Comparison of ENCODE assay signal across 8 mouse cellular contexts in genomic region chr16:8737341-8737665, GRCm38 (mm10). TPM values are rescaled to one million over a fixed set of nuclear protein-coding genes. Genes with fewer than 3 reads are reported as not detected.
DNase-seq lines count a peak whose midpoint lies in the region; ATAC-seq lines count a peak whose summit lies in the region.
"Had no signal": no experiment of that assay in that cellular context is flagged by ENCODE, and none has a peak within 500 bp of the region (broad histone marks: within the 10 kb centered on the region; RNA-seq: fewer than 3 reads in every experiment).

No protein-coding gene starts in this region.

- WGBS in forebrain, embryonic 12.5 days: under 1% methylated on average over 11 of the region's 11 CpGs
- 0% methylated on average over 11 of the region's 11 CpGs for WGBS in limb, embryonic 12.5 days
- WGBS in stomach, embryonic 14.5 days: under 1% methylated on average over 11 of the region's 11 CpGs

- peak overlapping the region; percentile 96 for H3K9ac ChIP-seq in forebrain, embryonic 12.5 days
- peak overlapping the region; percentile 95 for H3K9ac ChIP-seq in limb, embryonic 12.5 days (replicated peaks)
- H3K9ac ChIP-seq in stomach, embryonic 14.5 days (replicated peaks; ENCODE audit: low read depth, low read length): peak overlapping the region; percentile 92

- no peak for ATAC-seq in megakaryocyte, adult 5-6 weeks (ENCODE audit: poor library complexity, severe bottlenecking)
- no peak for ATAC-seq in forebrain, embryonic 12.5 days (ENCODE audit: low FRiP score)
- ATAC-seq in limb, embryonic 12.5 days (ENCODE audit: insufficient number of reproducible peaks, insufficient read depth, low FRiP score, low TSS enrichment, low read depth): no peak
- ATAC-seq in stomach, embryonic 14.5 days (ENCODE audit: insufficient number of reproducible peaks, insufficient read depth, low FRiP score, low read depth): no peak

- H3K4me2 ChIP-seq in forebrain, embryonic 12.5 days: peak overlapping the region; percentile 98
- peak overlapping the region; percentile 96 for H3K4me2 ChIP-seq in limb, embryonic 12.5 days
- peak overlapping the region; percentile 92 for H3K4me2 ChIP-seq in stomach, embryonic 14.5 days (replicated peaks; ENCODE audit: low read depth, low read length)

- H3K36me3 ChIP-seq in megakaryocyte, embryonic 14.5 days (replicated peaks; ENCODE audit: low read length): peaks cover 20% of the 10 kb centered on the region
- H3K36me3 ChIP-seq in forebrain, embryonic 12.5 days (replicated peaks): no peaks in the 10 kb centered on the region
- H3K36me3 ChIP-seq in limb, embryonic 12.5 days: 0 out of 2 replicates have a peak, but pooled peaks cover 3% of the 10 kb centered on the region
- no peaks in the 10 kb centered on the region; the same call in 1 of the 2 replicates for H3K36me3 ChIP-seq in stomach, embryonic 14.5 days (ENCODE audit: control insufficient read depth, insufficient read depth, low read length)

- no peaks in the 10 kb centered on the region for H3K27me3 ChIP-seq in megakaryocyte, embryonic 14.5 days (replicated peaks)
- no peaks in the 10 kb centered on the region for H3K27me3 ChIP-seq in forebrain, embryonic 12.5 days
- no peaks in the 10 kb centered on the region for H3K27me3 ChIP-seq in limb, embryonic 12.5 days
- no peaks in the 10 kb centered on the region for H3K27me3 ChIP-seq in stomach, embryonic 14.5 days (ENCODE audit: control insufficient read depth, insufficient read depth, low read length)

- H3K4me3 ChIP-seq in megakaryocyte, embryonic 14.5 days (replicated peaks): peak overlapping the region; percentile 95
- peak overlapping the region; percentile 98 for H3K4me3 ChIP-seq in forebrain, embryonic 12.5 days (replicated peaks)
- peak overlapping the region; percentile 98 for H3K4me3 ChIP-seq in limb, embryonic 12.5 days (replicated peaks)
- H3K4me3 ChIP-seq in stomach, embryonic 14.5 days (ENCODE audit: low read depth, low read length): peak overlapping the region; percentile 100

- H3K4me1 ChIP-seq in megakaryocyte, embryonic 14.5 days: peaks cover 69% of the 10 kb centered on the region
- H3K4me1 ChIP-seq in forebrain, embryonic 12.5 days: peaks cover 34% of the 10 kb centered on the region
- H3K4me1 ChIP-seq in limb, embryonic 12.5 days (replicated peaks): peaks cover 37% of the 10 kb centered on the region
- peaks cover 15% of the 10 kb centered on the region for H3K4me1 ChIP-seq in stomach, embryonic 14.5 days (ENCODE audit: control insufficient read depth, insufficient read depth, low read length)

- H3K9me3 ChIP-seq in megakaryocyte, embryonic 14.5 days: no peaks in the 10 kb centered on the region
- H3K9me3 ChIP-seq in forebrain, embryonic 12.5 days: no peaks in the 10 kb centered on the region
- H3K9me3 ChIP-seq in limb, embryonic 12.5 days: no peaks in the 10 kb centered on the region
- no peaks in the 10 kb centered on the region for H3K9me3 ChIP-seq in stomach, embryonic 14.5 days (ENCODE audit: control insufficient read depth, low read depth, low read length)

- no peak for DNase-seq in gastrocnemius, adult 18-20 months (ENCODE audit: low spot score)
- no peak for DNase-seq in natural killer cell, adult 2 months (ENCODE audit: low spot score in 2 of 2)

- H3K27ac ChIP-seq in forebrain, embryonic 12.5 days: no peak overlapping the region
- 0 out of 2 replicates have a peak overlapping the region, but pooled peaks have one; percentile 88 for H3K27ac ChIP-seq in limb, embryonic 12.5 days
- peak overlapping the region; percentile 89; the same call in 1 of the 2 replicates for H3K27ac ChIP-seq in stomach, embryonic 14.5 days (ENCODE audit: low read length)

RNA-seq across cellular contexts. Expression of gene Usp7, which starts 54.8 kb away (rescaled TPM):
- polyA plus RNA-seq in megakaryocyte, embryonic 14.5 days (2012; ENCODE audit: insufficient read depth, low replicate concordance): 4.5 and 8.0 TPM in 2 replicates
- total RNA-seq in megakaryocyte, adult 5-6 weeks (2015): 127 and 132 TPM in 2 replicates
- total RNA-seq in megakaryocyte, adult 5-6 weeks (2017): 122 and 137 TPM in 2 replicates
- 40.3 and 41.8 TPM in 2 replicates for polyA plus RNA-seq in forebrain, embryonic 12.5 days (2016; fragmentation: Nextera tagmentation; extraction: Ambion mirVana)
- 33.5 and 38.4 TPM in 2 replicates for polyA plus RNA-seq in limb, embryonic 12.5 days (2016; fragmentation: Nextera tagmentation; extraction: Ambion mirVana)
- 56.6 and 65.0 TPM in 2 replicates for polyA plus RNA-seq in stomach, embryonic 14.5 days (2014; fragmentation: Nextera tagmentation; extraction: Ambion mirVana)
- total RNA-seq in gastrocnemius, adult 18-20 months (2021): 10 to 100 TPM; 56.1 to 62.5 TPM

RNA-seq across cellular contexts. Expression of gene Gm5767, which starts 56.7 kb away (rescaled TPM):
- not detected in 2 replicates for polyA plus RNA-seq in megakaryocyte, embryonic 14.5 days (2012; ENCODE audit: insufficient read depth, low replicate concordance)
- not detected in 2 replicates for total RNA-seq in megakaryocyte, adult 5-6 weeks (2015)
- total RNA-seq in megakaryocyte, adult 5-6 weeks (2017): not detected in 2 replicates
- not detected in 2 replicates for polyA plus RNA-seq in forebrain, embryonic 12.5 days (2016; fragmentation: Nextera tagmentation; extraction: Ambion mirVana)
- not detected in 2 replicates for polyA plus RNA-seq in limb, embryonic 12.5 days (2016; fragmentation: Nextera tagmentation; extraction: Ambion mirVana)
- not detected in 2 replicates for polyA plus RNA-seq in stomach, embryonic 14.5 days (2014; fragmentation: Nextera tagmentation; extraction: Ambion mirVana)
- total RNA-seq in gastrocnemius, adult 18-20 months (2021): not detected
- total RNA-seq: layer of hippocampus, postnatal 25 days had no signal
